Mouse (Mus musculus) CH12.LX (cell line): ENCODE results near the gene Etv2.

Source experiments
- BHLHE40 ChIP-seq: IDR thresholded peaks from 2 replicates; pipeline ENCODE4 v1.6.1; 2011; ENCODE audit warnings: mild to moderate bottlenecking, low read depth, low read length, improper control_type of control experiment
- CTCF ChIP-seq, 2 experiments: IDR thresholded peaks in 1 of 2; conservative IDR thresholded peaks in 1 of 2; 2 replicates each; pipeline ENCODE4 v1.5.1; 2011 to 2012; ENCODE audit warnings: low read depth in 2 of 2, low read length in 2 of 2, improper control_type of control experiment in 1 of 2, inconsistent platforms in 1 of 2, mild to moderate bottlenecking in 1 of 2, moderate library complexity in 1 of 2
- JUND ChIP-seq: conservative IDR thresholded peaks from 2 replicates; pipeline ENCODE4 v1.6.1; 2011; ENCODE audit warnings: low read depth, low read length, improper control_type of control experiment
- MAX ChIP-seq: IDR thresholded peaks from 2 replicates; pipeline ENCODE4 v1.6.1; 2011; ENCODE audit warnings: low read length, improper control_type of control experiment
- POLR2A ChIP-seq: IDR thresholded peaks from 2 replicates; pipeline ENCODE4 v1.6.1; 2011; ENCODE audit warnings: low read depth, mild to moderate bottlenecking, improper control_type of control experiment, low read length
- POLR2AphosphoS2 ChIP-seq: IDR thresholded peaks from 2 replicates; pipeline ENCODE4 v1.6.1; 2011; ENCODE audit warnings: low read depth, low read length, improper control_type of control experiment
- RCOR1 ChIP-seq: conservative IDR thresholded peaks from 2 replicates; pipeline ENCODE4 v1.6.1; 2012; ENCODE audit warnings: low read depth, mild to moderate bottlenecking, inconsistent platforms, low read length, improper control_type of control experiment
- SIN3A ChIP-seq: IDR thresholded peaks from 2 replicates; pipeline ENCODE4 v1.6.1; 2012; ENCODE audit warnings: low read length, improper control_type of control experiment, inconsistent platforms
- TBP ChIP-seq: conservative IDR thresholded peaks from 2 replicates; pipeline ENCODE4 v1.6.1; 2011; ENCODE audit warnings: low read depth, low read length, improper control_type of control experiment
- TCF12 ChIP-seq: IDR thresholded peaks from 2 replicates; pipeline ENCODE4 v1.6.1; 2014; ENCODE audit warnings: low read depth, mild to moderate bottlenecking, inconsistent platforms, low read length, improper control_type of control experiment
- USF1 ChIP-seq: IDR thresholded peaks from 2 replicates; pipeline ENCODE4 v1.6.1; 2014; ENCODE audit warnings: low read depth, mild to moderate bottlenecking, inconsistent platforms, low read length, improper control_type of control experiment
- ZKSCAN1 ChIP-seq: IDR thresholded peaks from 2 replicates; pipeline ENCODE4 v1.6.1; 2012; ENCODE audit warnings: low read depth, inconsistent platforms, low read length, improper control_type of control experiment, borderline replicate concordance
- ZNF384 ChIP-seq: IDR thresholded peaks from 2 replicates; pipeline ENCODE4 v1.6.1; 2012; ENCODE audit warnings: low read depth, low read length, improper control_type of control experiment, inconsistent platforms

GRCm38 (mm10) chr7:30664529-30665200, 29.0 kb upstream of the Etv2 start, which contains the start of gene Haus5:
- TF ChIP-seq MAX (no peak), CTCF (conservative IDR thresholded peaks at IDR 0.05 in 1 of 2, IDR thresholded peaks at IDR 0.05 in 1 of 2; ENCODE audit: low read depth in 2 of 2, low read length in 2 of 2) (no peak), POLR2A (peak; percentile 86), ZKSCAN1 (no peak; the same call in 1 of the 2 replicates), POLR2AphosphoS2 (no peak), USF1 (no peak), ZNF384 (no peak), TBP (peak; percentile 86), TCF12 (peak; percentile 81), RCOR1 (no peak), SIN3A (peak; percentile 99), BHLHE40 (no peak; the same call in 1 of the 2 replicates), JUND (no peak)
